Mouse (Mus musculus): ENCODE data around the gene Olfr698. TPM values are rescaled to one million over a fixed set of nuclear protein-coding genes. Genes with fewer than 3 reads are reported as not detected.
"Not testable (repeated sequence)": the region's sequence is repeated elsewhere in the genome, so short reads cannot be mapped to it uniquely, and the experiment has no call there.

The Olfr698 gene
- not detected for total RNA-seq (2021)

- intact Hi-C loops (cut with DNase I), result no loop called here
- DNase-seq (ENCODE audit: extremely low spot score in 1 of 2, low spot score in 2 of 2), result no peak
Observed at GRCm38 (mm10) chr7:106755297-106755696, at the start of gene Olfr698. TSS of gene Olfr698 (minus strand) at chr7:106755397.

DNA sequence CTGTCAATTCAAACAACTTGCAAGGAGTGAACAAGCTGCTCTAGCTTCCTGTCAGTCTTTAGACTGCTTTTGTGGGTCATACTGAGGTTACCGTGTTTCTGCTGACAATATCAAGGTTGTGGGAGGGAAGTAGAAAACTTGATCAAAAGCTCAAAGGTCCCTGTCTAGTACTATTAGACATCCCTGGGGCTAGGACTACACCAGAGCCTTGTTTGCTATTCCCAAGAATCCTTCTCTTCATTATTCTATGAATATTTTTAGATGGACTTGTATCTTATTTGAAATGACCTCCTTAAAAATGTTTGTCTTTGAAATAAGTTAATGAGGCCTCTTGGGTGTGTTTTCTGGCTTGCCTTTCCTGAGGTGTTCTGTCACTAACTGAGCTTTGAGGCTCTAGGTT lies 37.9 kb upstream of the Olfr698 start, which contains the start of gene Olfr699:
Gene Olfr699, minus strand, starts transcription at position 101 of the 400 bp plus-strand sequence.
- no peak for DNase-seq (ENCODE audit: extremely low spot score in 1 of 2, low spot score in 2 of 2)
- intact Hi-C loops (cut with DNase I), result no loop called here

DNA sequence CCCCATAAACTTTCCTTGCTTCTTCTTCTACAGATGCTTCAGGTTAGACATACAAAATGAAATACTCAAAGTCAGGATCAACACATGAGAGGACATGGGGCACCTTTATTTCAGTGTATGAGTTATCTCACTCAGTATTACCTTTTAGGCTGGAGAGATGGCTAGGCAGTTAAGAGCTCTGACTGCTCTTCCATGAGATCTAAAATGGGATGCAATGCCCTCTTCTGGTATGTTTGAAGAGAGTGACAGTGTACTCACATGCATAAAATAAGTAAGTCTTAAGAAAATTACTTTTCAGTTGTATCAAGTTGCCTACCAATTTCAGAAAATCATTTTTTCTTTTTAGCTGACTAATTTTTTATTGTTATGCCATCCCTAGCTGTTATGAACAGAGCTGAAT lies 33.1 kb upstream of the Olfr698 start:
- intact Hi-C loops (cut with DNase I), result no loop called here
- no peak for DNase-seq (ENCODE audit: extremely low spot score in 1 of 2, low spot score in 2 of 2)

DNA sequence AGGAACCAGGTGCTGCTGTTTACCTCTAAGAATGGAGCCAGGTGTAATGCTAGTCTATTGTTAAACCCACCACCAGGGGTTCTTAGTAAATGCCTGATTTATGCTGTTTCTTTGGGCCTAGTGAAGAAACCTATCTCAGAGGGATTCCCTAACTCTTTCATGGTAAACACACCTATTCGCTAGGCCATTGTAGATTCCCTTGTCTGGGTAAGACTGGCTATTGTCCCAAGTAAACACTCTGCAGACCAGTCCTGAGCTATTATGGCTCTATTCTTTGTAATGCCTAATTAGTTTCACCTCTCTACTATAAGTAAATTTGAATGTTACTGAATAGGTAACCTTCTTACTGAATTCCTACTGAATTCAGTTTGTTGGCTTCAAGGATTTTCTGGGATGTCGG lies 5.8 kb upstream of the Olfr698 start:
- intact Hi-C loops (cut with DNase I); DNase-seq (ENCODE audit: extremely low spot score in 1 of 2, low spot score in 2 of 2): not testable (repeated sequence)

DNA sequence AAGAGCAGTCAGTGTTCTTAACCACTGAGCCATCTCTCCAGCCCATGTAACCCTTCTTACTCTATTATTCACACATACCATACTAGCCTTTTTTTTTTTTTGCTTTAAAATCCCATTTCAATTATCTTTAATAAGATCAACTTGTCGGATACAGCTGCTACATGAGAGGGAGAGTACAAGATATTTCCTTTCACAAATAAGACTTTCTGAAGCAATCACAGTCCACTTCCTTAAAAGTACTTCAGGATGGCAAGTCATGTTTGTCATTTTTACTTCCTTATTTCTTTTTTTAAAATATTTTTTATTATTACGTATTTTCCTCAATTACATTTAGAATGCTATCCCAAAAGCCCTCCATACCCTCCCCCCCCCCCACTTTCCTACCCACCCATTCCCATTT lies 3.6 kb upstream of the Olfr698 start:
- intact Hi-C loops (cut with DNase I), result no loop called here

DNA sequence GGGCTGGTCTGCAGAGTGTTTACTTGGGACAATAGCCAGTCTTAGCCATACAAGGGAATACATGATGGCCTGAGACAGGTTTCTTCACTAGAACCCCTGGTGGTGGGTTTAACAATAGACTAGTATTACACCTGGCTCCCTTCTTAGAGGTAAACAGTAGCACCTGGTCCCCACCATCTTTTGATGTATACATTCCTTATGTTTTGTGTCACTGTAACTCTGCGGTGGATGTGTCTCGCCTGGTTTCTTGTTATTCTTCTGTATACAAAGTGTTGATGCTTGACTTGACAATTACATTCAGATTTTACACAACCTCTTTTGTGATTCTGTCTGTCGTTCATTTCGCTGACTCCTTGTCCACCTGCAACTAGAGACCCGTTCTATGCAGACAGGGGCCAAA lies 9.4 kb downstream of the Olfr698 start:
- intact Hi-C loops (cut with DNase I), result no loop called here
- DNase-seq (ENCODE audit: extremely low spot score in 1 of 2, low spot score in 2 of 2), result no peak

More for the DNA sequence above, 3.6 kb upstream of the Olfr698 start:
- no peak for DNase-seq (ENCODE audit: extremely low spot score in 1 of 2, low spot score in 2 of 2)

DNA sequence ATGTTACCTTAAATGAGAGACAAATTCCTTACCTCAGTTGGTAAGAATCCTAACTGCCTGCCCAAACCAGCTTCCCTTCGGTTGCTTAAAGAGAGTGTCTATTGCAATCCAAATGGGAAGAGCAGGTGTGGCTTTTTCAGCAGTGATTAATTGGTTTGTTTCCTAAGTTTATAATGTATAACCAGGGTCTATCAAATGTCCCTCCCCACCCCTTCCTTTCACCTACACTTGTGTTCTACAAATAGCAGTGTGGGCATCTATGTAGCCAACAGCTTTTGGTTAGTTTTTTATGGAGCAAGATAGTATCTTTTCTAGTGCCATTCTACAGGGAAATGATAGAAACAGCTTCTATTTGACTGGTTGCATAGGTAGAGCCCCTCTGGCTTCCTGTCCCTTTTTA lies 12.9 kb downstream of the Olfr698 start, which contains the start of gene Olfr697:
Gene Olfr697, minus strand, starts transcription at position 101 of the 400 bp plus-strand sequence.
- no peak for DNase-seq (ENCODE audit: extremely low spot score in 1 of 2, low spot score in 2 of 2)
- intact Hi-C loops (cut with DNase I), result no loop called here

GRCm38 (mm10) chr7:106737028-106737427 lies 18.2 kb downstream of the Olfr698 start:
- no peak for DNase-seq (ENCODE audit: extremely low spot score in 1 of 2, low spot score in 2 of 2)
- intact Hi-C loops (cut with DNase I), result no loop called here

GRCm38 (mm10) chr7:106733717-106734116 lies 21.5 kb downstream of the Olfr698 start:
- DNase-seq (ENCODE audit: extremely low spot score in 1 of 2, low spot score in 2 of 2), result no peak
- intact Hi-C loops (cut with DNase I), result no loop called here

DNA sequence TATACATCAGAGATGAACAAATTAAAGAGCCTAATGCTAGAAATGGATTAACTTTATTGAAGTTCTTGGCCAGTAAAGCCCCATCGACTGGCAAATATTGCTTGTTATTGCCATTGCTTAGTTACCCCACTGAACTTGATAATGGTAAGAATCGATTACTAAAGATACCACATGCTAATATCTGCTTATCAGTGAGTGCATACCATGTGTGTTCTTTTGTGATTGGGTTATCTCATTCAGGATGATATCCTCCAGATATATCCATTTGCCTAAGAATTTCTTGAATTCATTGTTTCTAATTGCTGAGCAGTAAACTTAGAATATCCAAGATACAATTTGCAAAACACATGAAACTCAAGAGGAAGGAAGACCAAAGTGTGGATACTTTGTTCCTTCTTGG lies 29.5 kb downstream of the Olfr698 start:
- DNase-seq (ENCODE audit: extremely low spot score in 1 of 2, low spot score in 2 of 2); intact Hi-C loops (cut with DNase I): not testable (repeated sequence)

DNA sequence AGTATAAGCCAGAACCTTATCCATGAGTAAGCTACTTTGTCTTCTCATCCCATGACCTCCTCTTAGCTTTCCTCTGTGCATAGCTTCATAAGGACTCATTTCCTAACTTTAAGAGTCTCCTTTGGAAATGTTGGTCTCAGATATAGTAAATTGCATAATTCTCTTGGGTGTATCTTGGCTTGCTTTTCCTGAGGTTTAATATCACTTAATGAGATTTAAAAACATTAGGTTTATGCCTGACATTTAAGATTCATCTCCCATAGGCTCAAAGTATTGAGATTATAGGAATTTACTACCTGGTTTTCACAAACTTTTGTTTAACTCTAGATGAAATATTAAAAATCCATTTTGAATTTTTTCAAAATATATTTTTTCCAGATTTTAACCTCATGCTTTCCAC lies 38.9 kb downstream of the Olfr698 start, which contains the start of gene Olfr695:
Gene Olfr695, minus strand, starts transcription at position 101 of the 400 bp plus-strand sequence.
- intact Hi-C loops (cut with DNase I), result no loop called here
- DNase-seq (ENCODE audit: extremely low spot score in 1 of 2, low spot score in 2 of 2), result no peak

DNA sequence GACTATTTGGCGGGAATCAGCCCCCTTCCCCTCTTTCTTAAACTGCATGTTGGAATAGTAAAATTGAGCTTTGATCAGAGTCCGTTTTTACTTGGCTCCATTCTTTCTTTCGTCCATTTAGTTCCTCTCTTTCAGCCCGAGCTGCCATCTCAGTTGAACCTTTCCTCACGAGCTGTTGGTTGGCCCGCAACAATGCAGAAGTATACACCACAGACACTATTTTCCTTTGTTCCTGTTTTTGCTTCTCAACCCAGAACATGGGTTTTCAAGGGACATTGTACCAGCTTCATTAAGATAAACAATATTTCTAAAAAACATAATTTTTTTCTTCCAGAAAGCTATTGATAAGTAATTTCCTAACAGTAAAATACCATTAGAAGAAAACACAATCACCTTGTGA lies 43.7 kb downstream of the Olfr698 start:
- no peak for DNase-seq (ENCODE audit: extremely low spot score in 1 of 2, low spot score in 2 of 2)
- intact Hi-C loops (cut with DNase I), result no loop called here

DNA sequence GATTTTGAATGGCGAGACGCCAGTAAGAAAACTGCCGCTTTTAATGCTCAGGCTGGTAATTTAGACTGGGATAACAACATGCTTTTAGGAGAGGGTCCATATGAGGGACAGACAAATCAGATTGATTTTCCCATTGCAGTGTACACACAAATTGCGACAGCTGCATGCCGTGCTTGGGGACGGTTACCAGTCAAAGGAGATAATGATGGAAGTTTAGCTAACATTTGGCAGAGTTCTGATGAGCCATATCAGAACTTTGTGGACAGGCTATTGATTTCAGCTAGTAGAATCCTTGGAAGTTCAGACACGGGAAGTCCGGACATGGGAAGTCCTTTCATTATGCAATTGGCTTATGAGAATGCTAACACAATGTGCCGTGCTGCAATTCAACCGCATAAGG lies 47.5 kb downstream of the Olfr698 start:
- intact Hi-C loops (cut with DNase I); DNase-seq (ENCODE audit: extremely low spot score in 1 of 2, low spot score in 2 of 2): not testable (repeated sequence)

Other genes with a start within 250 kb of the Olfr698 start
- not detected for gene Olfr693, start 74.8 kb downstream of the Olfr698 start, total RNA-seq (2021)
- gene Olfr694, start 63.6 kb downstream of the Olfr698 start, total RNA-seq (2021), result not detected
- gene Olfr695, start 39.0 kb downstream of the Olfr698 start, total RNA-seq (2021), result not detected
- gene Olfr697, start 13.0 kb downstream of the Olfr698 start, total RNA-seq (2021), result not detected
- not detected for gene Olfr699, start 37.8 kb upstream of the Olfr698 start, total RNA-seq (2021)
- gene Olfr700, start 53.4 kb upstream of the Olfr698 start, total RNA-seq (2021), result not detected
- gene Olfr701, start 58.7 kb upstream of the Olfr698 start, total RNA-seq (2021), result not detected
- not detected for gene Olfr702, start 78.5 kb upstream of the Olfr698 start, total RNA-seq (2021)
- gene Olfr703, start 88.0 kb upstream of the Olfr698 start, total RNA-seq (2021), result not detected
- not detected for gene Olfr704, start 107.8 kb upstream of the Olfr698 start, total RNA-seq (2021)
- gene Olfr705, start 121.5 kb upstream of the Olfr698 start, total RNA-seq (2021), result not detected
- not detected for gene Olfr706, start 132.8 kb upstream of the Olfr698 start, total RNA-seq (2021)
- not detected for gene Olfr707, start 145.8 kb upstream of the Olfr698 start, total RNA-seq (2021)
- gene Olfr1532-ps1, start 152.6 kb upstream of the Olfr698 start, total RNA-seq (2021), result not detected
- gene Olfr709-ps1, start 176.8 kb upstream of the Olfr698 start, total RNA-seq (2021), result not detected
- not detected for gene Olfr710, start 192.9 kb upstream of the Olfr698 start, total RNA-seq (2021)
- gene Olfr6, start 208.5 kb upstream of the Olfr698 start, total RNA-seq (2021), result not detected
- not detected for gene Olfr711, start 220.1 kb upstream of the Olfr698 start, total RNA-seq (2021)

Measured in left cerebral cortex, postnatal 10 days (tissue).